Mouse (Mus musculus) lung, embryonic 14.5 days (tissue): ENCODE results near the gene Cdk17. TPM values are rescaled to one million over a fixed set of nuclear protein-coding genes. Genes with fewer than 3 reads are reported as not detected.

Experiments
- ATAC-seq: fragments of 200-750 bp; cut with Nextera tagmentation; 2 replicates; pipeline ENCODE4 v1.8.0; 2017; ENCODE audit warnings: mild to moderate bottlenecking, moderate TSS enrichment, moderate library complexity; ENCODE audit not compliant: insufficient read depth
- DNase-seq: peaks from one replicate; pipeline ENCODE4 v3.0.0-alpha.2; 2015
- H3K27ac ChIP-seq: fragments of 300-500 bp; sonication (generic); 2 replicates; pipeline ENCODE4 v1.5.1; 2014; ENCODE audit warnings: low read depth, mild to moderate bottlenecking, moderate library complexity
- H3K27me3 ChIP-seq: fragments of 300-500 bp; sonication (generic); 2 replicates; pipeline ENCODE4 v1.6.1; 2014; ENCODE audit warnings: low read length, control low read depth; ENCODE audit not compliant: insufficient read depth
- H3K36me3 ChIP-seq: fragments of 300-500 bp; sonication (generic); 2 replicates; pipeline ENCODE4 v1.6.1; 2014; ENCODE audit warnings: control low read depth; ENCODE audit not compliant: insufficient read depth
- H3K4me1 ChIP-seq: fragments of 300-500 bp; sonication (generic); 2 replicates; pipeline ENCODE4 v1.6.1; 2014; ENCODE audit warnings: antibody characterized with exemption, control low read depth; ENCODE audit not compliant: insufficient read depth
- H3K4me2 ChIP-seq: fragments of 300-500 bp; sonication (generic); 2 replicates; pipeline ENCODE4 v1.6.1; 2014; ENCODE audit warnings: mild to moderate bottlenecking
- H3K4me3 ChIP-seq: fragments of 300-500 bp; sonication (generic); 2 replicates; pipeline ENCODE4 v1.5.1; 2014; ENCODE audit warnings: low read depth, low read length
- H3K9ac ChIP-seq: fragments of 300-500 bp; sonication (generic); 2 replicates; pipeline ENCODE4 v1.6.1; 2014
- H3K9me3 ChIP-seq: fragments of 300-500 bp; sonication (generic); 2 replicates; pipeline ENCODE4 v1.6.1; 2016; ENCODE audit warnings: low read depth, low read length, control low read depth
- CTCF ChIP-seq: IDR thresholded peaks from 2 replicates; pipeline ENCODE4 v1.5.1; 2016; ENCODE audit warnings: antibody characterized with exemption, low read depth
- WGBS: fragments of 180-500 bp; shearing (Covaris S2); extraction: QIAGEN DNeasy Blood & Tissue Kit; methylation state at CpG from one replicate; pipeline ENCODE4 v1.1.7; 2014; 5-methylcytosine and 5-hydroxymethylcytosine counted together
- polyA plus RNA-seq: library from polyadenylated mRNA; unstranded; fragments of >200 nt; fragmentation: Nextera tagmentation; extraction: Ambion mirVana; gene quantifications from 2 replicates; pipeline ENCODE4 v1.2.1, GENCODE M21; 2014

Cdk17 gene
- 25.3 and 25.9 TPM in 2 replicates for polyA plus RNA-seq

GRCm38 (mm10) chr10:93160807-93161510 lies at the start of gene Cdk17:
Gene Cdk17, plus strand, starts transcription at chr10:93160875.
- Histone ChIP-seq H3K4me3 (peak within 1 kb of the TSS; percentile 96), H3K27me3 (no peaks in the 10 kb centered on the region), H3K9me3 (no peaks in the 10 kb centered on the region), H3K4me2 (peak within 1 kb of the TSS; percentile 83), H3K36me3 (no peaks in the 10 kb centered on the region), H3K27ac (peak within 1 kb of the TSS; percentile 100), H3K9ac (peak within 1 kb of the TSS; percentile 99), H3K4me1 (0 out of 2 replicates have a peak, but pooled peaks cover 9% of the 10 kb centered on the region)
- ATAC-seq = peak; percentile 67
- DNase-seq = no peak
- 0% methylated on average over 88 of the region's 97 CpGs for WGBS
- no peak for TF ChIP-seq CTCF

GRCm38 (mm10) chr10:93111412-93111811 lies 49.3 kb upstream of the Cdk17 start:
- peak; percentile 47; the same call in 1 of the 2 replicates for ATAC-seq
- WGBS = 38% methylated on average over 8 of the region's 8 CpGs

GRCm38 (mm10) chr10:93112021-93112420 lies 48.7 kb upstream of the Cdk17 start:
- H3K27ac ChIP-seq = no peak overlapping the region
- H3K9me3 ChIP-seq = no peaks in the 10 kb centered on the region
- no peak overlapping the region for H3K4me3 ChIP-seq
- no peaks in the 10 kb centered on the region for H3K36me3 ChIP-seq
- TF ChIP-seq CTCF = no peak
- no peak overlapping the region for H3K9ac ChIP-seq
- WGBS = 90% methylated on average over 6 of the region's 6 CpGs
- no peak for DNase-seq
- H3K4me1 ChIP-seq = no peaks in the 10 kb centered on the region
- H3K4me2 ChIP-seq = no peak overlapping the region
- ATAC-seq = no peak
- no peaks in the 10 kb centered on the region for H3K27me3 ChIP-seq

More at GRCm38 (mm10) chr10:93111412-93111811, 49.3 kb upstream of the Cdk17 start:
- TF ChIP-seq CTCF = no peak
- Histone ChIP-seq H3K4me1 (no peaks in the 10 kb centered on the region), H3K4me3 (no peak overlapping the region), H3K4me2 (no peak overlapping the region), H3K9me3 (no peaks in the 10 kb centered on the region), H3K36me3 (no peaks in the 10 kb centered on the region), H3K27me3 (no peaks in the 10 kb centered on the region), H3K27ac (no peak overlapping the region), H3K9ac (no peak overlapping the region)
- peak; percentile 39 for DNase-seq

GRCm38 (mm10) chr10:93113968-93114367 lies 46.7 kb upstream of the Cdk17 start:
- Histone ChIP-seq H3K9ac (no peak overlapping the region), H3K4me3 (no peak overlapping the region), H3K27me3 (no peaks in the 10 kb centered on the region), H3K36me3 (no peaks in the 10 kb centered on the region), H3K4me2 (no peak overlapping the region), H3K9me3 (no peaks in the 10 kb centered on the region), H3K4me1 (no peaks in the 10 kb centered on the region), H3K27ac (no peak overlapping the region)
- ATAC-seq (no peak), DNase-seq (no peak)
- 78% methylated on average over 8 of the region's 8 CpGs for WGBS
- TF ChIP-seq CTCF = no peak

GRCm38 (mm10) chr10:93114782-93115181 lies 45.9 kb upstream of the Cdk17 start:
- no peaks in the 10 kb centered on the region for H3K9me3 ChIP-seq
- H3K4me3 ChIP-seq = no peak overlapping the region
- no peak for TF ChIP-seq CTCF
- no peaks in the 10 kb centered on the region for H3K27me3 ChIP-seq
- DNase-seq (no peak), ATAC-seq (no peak)
- no peaks in the 10 kb centered on the region for H3K36me3 ChIP-seq
- H3K4me2 ChIP-seq = no peak overlapping the region
- H3K27ac ChIP-seq = no peak overlapping the region
- no peaks in the 10 kb centered on the region for H3K4me1 ChIP-seq
- H3K9ac ChIP-seq = no peak overlapping the region
- WGBS = 68% methylated on average over 1 of the region's 1 CpGs

GRCm38 (mm10) chr10:93115743-93116142 lies 44.9 kb upstream of the Cdk17 start:
- DNase-seq (no peak), ATAC-seq (no peak)
- Histone ChIP-seq H3K4me3 (no peak overlapping the region), H3K4me1 (no peaks in the 10 kb centered on the region), H3K9me3 (no peaks in the 10 kb centered on the region), H3K27me3 (no peaks in the 10 kb centered on the region), H3K4me2 (no peak overlapping the region), H3K36me3 (no peaks in the 10 kb centered on the region), H3K27ac (no peak overlapping the region), H3K9ac (no peak overlapping the region)
- 74% methylated on average over 1 of the region's 1 CpGs for WGBS
- TF ChIP-seq CTCF = no peak

- H3K36me3 ChIP-seq = no peaks in the 10 kb centered on the region
- DNase-seq (no peak), ATAC-seq (no peak)
- H3K9me3 ChIP-seq = no peaks in the 10 kb centered on the region
- TF ChIP-seq CTCF = no peak
- H3K4me3 ChIP-seq = no peak overlapping the region
- H3K4me1 ChIP-seq = no peaks in the 10 kb centered on the region
- no peak overlapping the region for H3K27ac ChIP-seq
- no peaks in the 10 kb centered on the region for H3K27me3 ChIP-seq
- no peak overlapping the region for H3K4me2 ChIP-seq
- WGBS = 65% methylated on average over 3 of the region's 3 CpGs
- H3K9ac ChIP-seq = no peak overlapping the region
Observed at GRCm38 (mm10) chr10:93116636-93117035, 44.0 kb upstream of the Cdk17 start.
